Mouse (Mus musculus) B cell, adult (primary cell): ENCODE results near the gene D17Wsu92e. TPM values are rescaled to one million over a fixed set of nuclear protein-coding genes. Genes with fewer than 3 reads are reported as not detected.

Experiments used
- total RNA-seq: library from RNA; stranded (reverse); gene quantifications from 4 replicates; pipeline ENCODE4 v1.2.4, GENCODE M21; 2023; ENCODE audit not compliant: inconsistent age

The D17Wsu92e gene
- total RNA-seq = 69.5 to 77.5 TPM (median 73.2 TPM) in 4 replicates

GRCm38 (mm10) chr17:27820568-27821406 lies at the start of gene D17Wsu92e:
TSS of gene D17Wsu92e (minus strand) at chr17:27820648.

GRCm38 (mm10) chr17:27856265-27856797 lies 35.9 kb upstream of the D17Wsu92e start, which contains the start of gene Uhrf1bp1:
TSS of gene Uhrf1bp1 (plus strand) at chr17:27856441.

GRCm38 (mm10) chr17:27837850-27838249 lies 17.4 kb upstream of the D17Wsu92e start, which contains the start of gene Snrpc:
TSS of gene Snrpc (plus strand) at chr17:27838150.

GRCm38 (mm10) chr17:27728770-27729169 lies 91.7 kb downstream of the D17Wsu92e start, which contains the start of gene Spdef:
TSS of gene Spdef (minus strand) at chr17:27728955.

Other genes with a start within 250 kb of the D17Wsu92e start
- gene Nudt3, start 197.2 kb downstream of the D17Wsu92e start, total RNA-seq = 96.9 to 111 TPM (median 107 TPM) in 4 replicates
- not detected in 4 replicates for gene RPS10-NUDT3, start 185.4 kb downstream of the D17Wsu92e start, total RNA-seq
- 1,996 to 2,109 TPM (median 2,092 TPM) in 4 replicates for gene Rps10, start 184.0 kb downstream of the D17Wsu92e start, total RNA-seq
- 16.4 to 22.3 TPM (median 18.0 TPM) in 4 replicates for gene Pacsin1, start 165.1 kb downstream of the D17Wsu92e start, total RNA-seq
- gene Spdef, start 91.7 kb downstream of the D17Wsu92e start, total RNA-seq = 0.48 to 0.87 TPM (median 0.61 TPM) in 4 replicates
- 71.4 to 77.3 TPM (median 75.4 TPM) in 4 replicates for gene Snrpc, start 17.5 kb upstream of the D17Wsu92e start, total RNA-seq
- 4.0 to 7.3 TPM (median 7.0 TPM) in 4 replicates for gene Uhrf1bp1, start 35.8 kb upstream of the D17Wsu92e start, total RNA-seq
- 35.6 to 45.3 TPM (median 41.6 TPM) in 4 replicates for gene Anks1, start 88.7 kb upstream of the D17Wsu92e start, total RNA-seq
- 36.3 to 40.0 TPM (median 37.0 TPM) in 4 replicates for gene Taf11, start 89.2 kb upstream of the D17Wsu92e start, total RNA-seq